Mouse (Mus musculus): ENCODE measurements around the gene Hmgb3.
A peak's percentile ranks its signal among the peaks of the same experiment; 100 is the strongest.
"Not testable (repeated sequence)": the region's sequence is repeated elsewhere in the genome, so short reads cannot be mapped to it uniquely, and the experiment has no call there.

Gene Hmgb3

GRCm38 (mm10) chrX:71555415-71556114 is at the start of gene Hmgb3:
Gene Hmgb3, plus strand, starts transcription at chrX:71555918.
- DNase-seq: peak; percentile 78

DNA sequence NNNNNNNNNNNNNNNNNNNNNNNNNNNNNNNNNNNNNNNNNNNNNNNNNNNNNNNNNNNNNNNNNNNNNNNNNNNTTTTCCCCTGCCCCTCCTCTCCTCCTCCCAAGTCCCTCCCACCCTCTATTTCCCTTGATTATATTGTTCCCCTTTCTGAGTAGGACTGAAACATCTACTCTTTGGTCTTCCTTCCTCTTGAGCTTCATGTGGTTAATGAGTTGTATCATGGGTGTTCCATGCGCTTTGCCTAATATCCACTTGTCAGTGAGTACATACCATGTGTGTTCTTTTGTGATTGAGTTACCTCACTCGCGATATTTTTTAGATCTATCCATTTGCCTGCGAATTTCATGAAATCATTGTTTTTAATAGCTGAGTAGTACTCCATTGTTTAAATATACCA is 49.1 kb upstream of the Hmgb3 start:
- DNase-seq: not testable (repeated sequence)

- no peak for DNase-seq
Measured at GRCm38 (mm10) chrX:71519252-71519651, 36.5 kb upstream of the Hmgb3 start.

DNA sequence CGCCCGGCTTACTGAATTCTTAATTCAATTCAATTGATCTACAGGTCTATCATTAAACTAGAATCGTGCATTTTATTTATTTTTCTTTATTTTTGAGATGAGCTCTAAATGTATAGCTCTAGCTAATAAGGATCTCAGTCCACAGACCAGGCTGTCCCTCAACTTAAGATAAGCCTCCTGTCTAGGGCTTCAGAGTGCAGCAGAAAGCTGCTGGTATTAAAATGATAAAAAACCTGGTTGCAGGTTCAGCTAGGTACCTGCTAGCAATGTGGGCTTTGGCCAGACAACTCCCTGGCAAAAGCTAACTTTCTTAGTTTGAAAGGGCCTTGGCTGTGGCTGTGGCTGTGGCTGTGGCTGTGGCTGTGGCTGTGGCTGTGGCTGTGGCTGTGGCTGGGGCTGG is 32.8 kb upstream of the Hmgb3 start:
- DNase-seq: no peak

GRCm38 (mm10) chrX:71524310-71524709 is 31.4 kb upstream of the Hmgb3 start:
- DNase-seq: no peak

- DNase-seq: no peak
Measured at GRCm38 (mm10) chrX:71525593-71526299, 30.0 kb upstream of the Hmgb3 start.

- DNase-seq: no peak
Measured at GRCm38 (mm10) chrX:71527461-71527860, 28.3 kb upstream of the Hmgb3 start.

DNA sequence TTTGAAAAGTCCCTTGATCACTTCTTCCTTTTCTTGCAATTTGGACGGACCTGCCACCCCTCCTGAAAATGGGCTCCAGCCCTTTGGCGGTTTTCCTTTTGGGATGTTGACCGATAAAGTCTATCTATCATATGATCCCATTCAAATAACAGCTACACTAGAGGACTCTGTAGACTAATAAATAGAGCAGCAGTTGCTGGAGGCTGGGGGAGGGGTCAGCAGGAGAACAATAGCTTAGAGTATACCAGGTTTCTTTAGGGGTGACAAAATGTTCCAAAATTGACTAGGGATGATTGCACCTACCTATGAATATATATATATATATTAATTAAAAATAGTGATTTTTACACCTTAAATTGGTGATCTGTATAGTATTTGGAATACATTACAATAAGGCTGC is 27.6 kb upstream of the Hmgb3 start:
- no peak for DNase-seq

- no peak for DNase-seq
Measured at GRCm38 (mm10) chrX:71528646-71529045, 27.1 kb upstream of the Hmgb3 start.

GRCm38 (mm10) chrX:71532635-71533034 is 23.1 kb upstream of the Hmgb3 start:
- peak; percentile 14 for DNase-seq

DNA sequence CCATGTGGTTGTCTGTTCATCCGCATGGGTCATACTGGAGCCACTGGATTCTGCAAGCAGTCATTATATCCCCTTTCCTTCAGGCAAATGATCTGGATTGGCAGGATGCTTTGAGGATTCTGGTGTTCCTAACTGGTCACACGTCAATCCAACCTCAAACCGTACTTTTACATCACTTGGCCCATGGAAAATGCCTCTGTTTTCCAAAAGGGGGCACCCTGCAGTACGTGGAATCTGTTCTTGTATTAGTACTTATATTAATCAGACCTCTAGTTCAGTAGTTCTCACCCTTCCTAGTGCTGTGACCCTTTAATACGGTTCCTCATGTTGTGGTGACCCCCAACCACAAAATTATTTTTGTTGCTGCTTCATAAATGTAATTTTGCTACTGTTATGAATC is 21.6 kb upstream of the Hmgb3 start:
- no peak for DNase-seq

- DNase-seq: no peak
Measured at GRCm38 (mm10) chrX:71537791-71538190, 17.9 kb upstream of the Hmgb3 start.

- DNase-seq: peak; percentile 17
Measured at GRCm38 (mm10) chrX:71540821-71541510, 14.8 kb upstream of the Hmgb3 start.

- DNase-seq: no peak
Measured at GRCm38 (mm10) chrX:71544731-71545130, 11.0 kb upstream of the Hmgb3 start.

DNA sequence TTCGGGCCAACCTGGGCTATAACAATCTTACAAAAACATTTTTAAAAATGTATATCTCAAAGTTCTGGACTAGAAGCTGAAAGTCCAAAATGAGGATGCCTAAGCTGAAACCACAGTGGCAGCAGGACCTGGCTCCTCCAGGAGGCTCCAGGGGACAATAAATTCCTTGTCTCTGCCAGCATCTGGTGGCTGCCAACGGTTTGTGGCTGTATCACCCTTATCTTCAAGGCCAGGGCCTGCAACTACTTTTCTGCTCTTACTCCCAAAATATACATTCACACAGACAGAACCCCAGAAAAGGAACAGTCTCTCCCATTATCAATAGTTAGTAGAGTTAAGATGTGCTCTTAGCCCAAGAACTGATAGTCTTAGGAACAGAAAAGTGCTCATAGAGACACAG is 10.6 kb upstream of the Hmgb3 start:
- DNase-seq: no peak

- peak; percentile 5 for DNase-seq
Measured at GRCm38 (mm10) chrX:71556115-71556941, 610 bp downstream of the Hmgb3 start.

GRCm38 (mm10) chrX:71556965-71557491 is 1.3 kb downstream of the Hmgb3 start:
- DNase-seq: no peak

DNA sequence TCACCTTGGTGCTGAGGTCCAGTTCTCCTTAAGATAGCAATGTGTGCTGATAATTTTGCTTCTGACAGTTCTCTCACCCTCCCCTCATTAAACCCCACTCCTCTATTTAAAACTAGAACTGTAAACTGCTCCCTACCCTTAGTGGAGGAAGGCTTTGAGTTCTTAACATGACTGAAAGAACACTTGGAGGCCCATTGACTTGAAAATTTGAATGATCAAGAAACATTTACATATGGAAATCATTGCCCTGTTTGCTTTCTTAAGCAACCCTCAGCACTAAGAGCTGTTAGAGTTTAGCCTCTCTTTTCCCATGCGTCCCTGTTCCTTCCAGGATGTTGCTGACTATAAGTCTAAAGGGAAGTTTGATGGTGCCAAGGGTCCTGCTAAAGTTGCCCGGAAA is 3.6 kb downstream of the Hmgb3 start:
- no peak for DNase-seq

DNA sequence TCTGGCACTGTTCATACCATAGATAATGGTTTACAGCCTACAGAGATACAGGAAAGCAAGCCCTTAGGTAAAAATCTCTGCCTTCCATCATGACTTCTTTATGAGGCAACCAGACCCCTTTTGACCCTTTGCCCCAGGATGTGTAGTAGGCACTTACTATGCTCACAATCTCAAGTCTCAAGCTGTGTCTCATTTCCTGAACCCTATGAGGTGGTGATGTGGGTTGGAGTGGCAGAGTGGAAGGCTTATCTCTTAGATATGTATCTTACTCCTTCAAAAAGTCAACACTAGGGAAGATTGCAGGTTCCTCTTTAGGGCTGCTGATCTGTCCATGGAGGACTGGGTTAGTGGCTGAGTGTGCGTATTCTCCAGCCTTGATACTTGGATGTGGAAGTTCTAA is 5.1 kb downstream of the Hmgb3 start:
- no peak for DNase-seq

GRCm38 (mm10) chrX:71573132-71573900 is 17.6 kb downstream of the Hmgb3 start:
- no peak for DNase-seq

DNA sequence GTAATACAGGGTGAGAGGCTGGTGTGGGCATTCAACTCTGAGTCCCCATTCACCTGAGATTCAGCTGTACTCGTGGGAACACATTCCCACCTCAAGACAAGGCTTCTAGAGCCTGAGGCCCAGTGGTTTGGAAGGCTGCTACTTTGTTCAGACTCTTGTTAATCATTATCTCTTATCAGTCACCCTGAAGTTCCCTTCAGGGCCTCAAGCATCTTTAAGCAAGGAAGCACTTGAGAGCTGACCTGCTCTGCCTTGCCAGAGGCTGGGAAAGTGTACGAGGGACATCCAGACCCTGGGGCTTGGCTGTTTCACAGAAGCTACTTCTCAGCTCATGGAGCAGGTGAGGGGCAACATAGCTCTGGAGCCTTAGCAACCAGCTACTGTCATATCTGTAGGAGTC is 19.8 kb downstream of the Hmgb3 start:
- no peak for DNase-seq

DNA sequence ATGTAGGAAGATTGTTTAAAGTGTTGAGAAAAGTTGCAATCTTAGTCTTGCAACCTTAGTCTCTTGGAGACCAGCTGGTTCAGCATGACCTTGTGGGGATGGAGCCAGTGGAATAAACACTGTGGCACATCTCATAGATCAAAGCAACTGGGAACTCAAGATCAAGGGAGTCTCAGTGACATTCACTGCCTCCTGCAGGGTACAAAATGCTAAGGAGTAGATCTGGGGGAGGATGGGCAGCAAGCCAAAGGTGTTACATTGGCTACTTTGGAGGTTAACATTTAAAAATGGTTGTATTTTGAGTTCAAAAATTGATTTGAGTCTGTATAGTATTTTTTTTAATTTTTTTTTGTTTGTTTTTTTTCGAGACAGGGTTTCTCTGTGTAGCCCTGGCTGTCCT is 33.5 kb downstream of the Hmgb3 start:
- DNase-seq: no peak

All from lung, postnatal 14 days (tissue).